Mouse (Mus musculus) heart, postnatal 0 days (tissue): ENCODE results near the gene Olfr1396. TPM values are rescaled to one million over a fixed set of nuclear protein-coding genes. Genes with fewer than 3 reads are reported as not detected.

ENCODE experiments used
- polyA plus RNA-seq: library from polyadenylated mRNA; unstranded; fragments of >200 nt; fragmentation: Nextera tagmentation; extraction: Ambion mirVana; gene quantifications from 2 replicates; pipeline ENCODE4 v1.2.1, GENCODE M21; 2015
- total RNA-seq: library from RNA; depleted of rRNA; stranded (reverse); fragments of >200 nt; gene quantifications from 2 replicates; pipeline ENCODE4 v1.2.3, GENCODE M21; 2014; ENCODE audit warnings: low replicate concordance; rRNA removed

Olfr1396 gene
- total and polyA plus RNA-seq, 2 experiments from 2014 or later, result 0.59 to 20.3 TPM

Other genes with a start within 250 kb of the Olfr1396 start
- 23.0 and 34.7 TPM in 2 replicates for gene Irgm1, start 243.2 kb downstream of the Olfr1396 start, total RNA-seq
- gene Irgm1, start 243.2 kb downstream of the Olfr1396 start, polyA plus RNA-seq, result 13.8 and 15.0 TPM in 2 replicates
- gene Gm5431, start 212.7 kb downstream of the Olfr1396 start, total RNA-seq, result 0.08 and 0.92 TPM in 2 replicates
- gene Gm5431, start 212.7 kb downstream of the Olfr1396 start, polyA plus RNA-seq, result 0.11 and 0.12 TPM in 2 replicates
- gene Psme2b, start 168.7 kb downstream of the Olfr1396 start, total RNA-seq, result 0.42 and 0.93 TPM in 2 replicates
- gene Psme2b, start 168.7 kb downstream of the Olfr1396 start, polyA plus RNA-seq, result 2.6 and 3.5 TPM in 2 replicates
- gene Olfr56, start 136.0 kb downstream of the Olfr1396 start, total RNA-seq, result 1.7 TPM in 1 of 2 replicates, not detected in the other
- gene Olfr56, start 136.0 kb downstream of the Olfr1396 start, polyA plus RNA-seq, result 0.05 TPM in 1 of 2 replicates, not detected in the other
- gene 9930111J21Rik1, start 135.5 kb downstream of the Olfr1396 start, total RNA-seq, result 2.5 and 4.9 TPM in 2 replicates
- gene 9930111J21Rik1, start 135.5 kb downstream of the Olfr1396 start, polyA plus RNA-seq, result 0.49 and 0.52 TPM in 2 replicates
- not detected in 2 replicates for gene Gm12185, start 122.6 kb downstream of the Olfr1396 start, total RNA-seq
- gene Gm12185, start 122.6 kb downstream of the Olfr1396 start, polyA plus RNA-seq, result 0.03 TPM in 1 of 2 replicates, not detected in the other
- gene Tgtp1, start 120.7 kb downstream of the Olfr1396 start, total RNA-seq, result 0.39 TPM in 1 of 2 replicates, not detected in the other
- gene Tgtp1, start 120.7 kb downstream of the Olfr1396 start, polyA plus RNA-seq, result 0.14 and 0.25 TPM in 2 replicates
- gene 9930111J21Rik2, start 63.6 kb downstream of the Olfr1396 start, total RNA-seq, result 2.7 and 8.2 TPM in 2 replicates
- gene 9930111J21Rik2, start 63.6 kb downstream of the Olfr1396 start, polyA plus RNA-seq, result 1.1 and 1.2 TPM in 2 replicates
- 0.08 TPM in 1 of 2 replicates, not detected in the other for gene Tgtp2, start 50.7 kb downstream of the Olfr1396 start, total RNA-seq
- gene Tgtp2, start 50.7 kb downstream of the Olfr1396 start, polyA plus RNA-seq, result 0.36 and 0.54 TPM in 2 replicates
- 2.0 and 2.1 TPM in 2 replicates for gene Ifi47, start 38.3 kb downstream of the Olfr1396 start, total RNA-seq
- 1.4 and 1.8 TPM in 2 replicates for gene Ifi47, start 38.3 kb downstream of the Olfr1396 start, polyA plus RNA-seq
- gene Olfr1395, start 27.4 kb upstream of the Olfr1396 start, total RNA-seq, result not detected in 2 replicates
- gene Olfr1395, start 27.4 kb upstream of the Olfr1396 start, polyA plus RNA-seq, result not detected in 2 replicates
- gene Olfr1394, start 39.5 kb upstream of the Olfr1396 start, total RNA-seq, result not detected in 2 replicates
- not detected in 2 replicates for gene Olfr1394, start 39.5 kb upstream of the Olfr1396 start, polyA plus RNA-seq
- gene Btnl9, start 72.3 kb upstream of the Olfr1396 start, total RNA-seq, result 14.5 and 33.4 TPM in 2 replicates
- gene Btnl9, start 72.3 kb upstream of the Olfr1396 start, polyA plus RNA-seq, result 11.2 and 12.2 TPM in 2 replicates
- 7.4 and 22.9 TPM in 2 replicates for gene Zfp62, start 88.4 kb upstream of the Olfr1396 start, total RNA-seq
- gene Zfp62, start 88.4 kb upstream of the Olfr1396 start, polyA plus RNA-seq, result 19.0 and 20.4 TPM in 2 replicates
- 115 and 163 TPM in 2 replicates for gene Mgat1, start 129.3 kb upstream of the Olfr1396 start, total RNA-seq
- 42.3 and 45.7 TPM in 2 replicates for gene Mgat1, start 129.3 kb upstream of the Olfr1396 start, polyA plus RNA-seq
- not detected in 2 replicates for gene Olfr1393, start 163.4 kb upstream of the Olfr1396 start, total RNA-seq
- gene Olfr1393, start 163.4 kb upstream of the Olfr1396 start, polyA plus RNA-seq, result 0.19 and 0.30 TPM in 2 replicates
- gene Olfr1392, start 170.4 kb upstream of the Olfr1396 start, total RNA-seq, result not detected in 2 replicates
- gene Olfr1392, start 170.4 kb upstream of the Olfr1396 start, polyA plus RNA-seq, result not detected in 2 replicates
- not detected in 2 replicates for gene Olfr10, start 189.9 kb upstream of the Olfr1396 start, total RNA-seq
- not detected in 2 replicates for gene Olfr10, start 189.9 kb upstream of the Olfr1396 start, polyA plus RNA-seq
- gene Olfr1391, start 207.9 kb upstream of the Olfr1396 start, total RNA-seq, result not detected in 2 replicates
- gene Olfr1391, start 207.9 kb upstream of the Olfr1396 start, polyA plus RNA-seq, result not detected in 2 replicates
- not detected in 2 replicates for gene Olfr1390, start 220.3 kb upstream of the Olfr1396 start, total RNA-seq
- gene Olfr1390, start 220.3 kb upstream of the Olfr1396 start, polyA plus RNA-seq, result not detected in 2 replicates